Mouse (Mus musculus): ENCODE measurements around the gene Mrps34. TPM values are rescaled to one million over a fixed set of nuclear protein-coding genes. Genes with fewer than 3 reads are reported as not detected.
"Not testable (repeated sequence)": the region's sequence is repeated elsewhere in the genome, so short reads cannot be mapped to it uniquely, and the experiment has no call there.

Gene Mrps34
- polyA plus RNA-seq, 1 experiment, result 142 TPM

- no peak for DNase-seq (ENCODE audit: low read depth)
Observed at GRCm38 (mm10) chr17:24899153-24899552, 4.2 kb downstream of the Mrps34 start.

GRCm38 (mm10) chr17:24900014-24900413 lies 5.1 kb downstream of the Mrps34 start:
- no peak for DNase-seq (ENCODE audit: low read depth)

GRCm38 (mm10) chr17:24902124-24902523 lies 7.2 kb downstream of the Mrps34 start:
- no peak for DNase-seq (ENCODE audit: low read depth)

GRCm38 (mm10) chr17:24902671-24903474 lies 8.0 kb downstream of the Mrps34 start:
- no peak for DNase-seq (ENCODE audit: low read depth)

GRCm38 (mm10) chr17:24903767-24904166 lies 8.9 kb downstream of the Mrps34 start:
- DNase-seq (ENCODE audit: low read depth), result no peak

- no peak for DNase-seq (ENCODE audit: low read depth)
Observed at GRCm38 (mm10) chr17:24907591-24907990, 12.7 kb downstream of the Mrps34 start.

- no peak for DNase-seq (ENCODE audit: low read depth)
Observed at GRCm38 (mm10) chr17:24913984-24914383, 19.1 kb downstream of the Mrps34 start.

GRCm38 (mm10) chr17:24923246-24923645 lies 28.3 kb downstream of the Mrps34 start:
- no peak for DNase-seq (ENCODE audit: low read depth)

GRCm38 (mm10) chr17:24929506-24929905 lies 34.6 kb downstream of the Mrps34 start:
- no peak for DNase-seq (ENCODE audit: low read depth)

GRCm38 (mm10) chr17:24932431-24932830 lies 37.5 kb downstream of the Mrps34 start:
- no peak for DNase-seq (ENCODE audit: low read depth)

GRCm38 (mm10) chr17:24933163-24933562 lies 38.2 kb downstream of the Mrps34 start:
- DNase-seq (ENCODE audit: low read depth), result no peak

GRCm38 (mm10) chr17:24934926-24935325 lies 40.0 kb downstream of the Mrps34 start:
- DNase-seq (ENCODE audit: low read depth), result no peak

GRCm38 (mm10) chr17:24935666-24936065 lies 40.8 kb downstream of the Mrps34 start:
- no peak for DNase-seq (ENCODE audit: low read depth)

GRCm38 (mm10) chr17:24936259-24937237 lies 41.6 kb downstream of the Mrps34 start, which contains the start of gene Mapk8ip3:
TSS of gene Mapk8ip3 (minus strand) at chr17:24936977.
- DNase-seq (ENCODE audit: low read depth), result no peak

GRCm38 (mm10) chr17:24937266-24937665 lies 42.4 kb downstream of the Mrps34 start:
- no peak for DNase-seq (ENCODE audit: low read depth)

GRCm38 (mm10) chr17:24942453-24942852 lies 47.5 kb downstream of the Mrps34 start:
- not testable (repeated sequence) for DNase-seq (ENCODE audit: low read depth)

- DNase-seq (ENCODE audit: low read depth), result no peak
Observed at GRCm38 (mm10) chr17:24943036-24943435, 48.1 kb downstream of the Mrps34 start.

- DNase-seq (ENCODE audit: low read depth), result not testable (repeated sequence)
Observed at GRCm38 (mm10) chr17:24943589-24943988, 48.7 kb downstream of the Mrps34 start.

All from gonadal fat pad, adult 2 months (tissue).